Mouse (Mus musculus) kidney, adult 2 months (tissue): ENCODE data around the gene Scml4.

Experiments
- CTCF ChIP-seq: fragments of 200-500 bp; conservative IDR thresholded peaks from 2 replicates; pipeline ENCODE4 v1.5.1; 2011; ENCODE audit warnings: low read depth, mild to moderate bottlenecking, control low read depth, low read length, moderate library complexity, mixed read lengths; ENCODE audit not compliant: insufficient read depth, insufficient read length
- POLR2A ChIP-seq: fragments of 200-500 bp; IDR thresholded peaks from one replicate; pipeline ENCODE4 v1.6.1; 2011; ENCODE audit warnings: low read depth, low read length, control low read depth

DNA sequence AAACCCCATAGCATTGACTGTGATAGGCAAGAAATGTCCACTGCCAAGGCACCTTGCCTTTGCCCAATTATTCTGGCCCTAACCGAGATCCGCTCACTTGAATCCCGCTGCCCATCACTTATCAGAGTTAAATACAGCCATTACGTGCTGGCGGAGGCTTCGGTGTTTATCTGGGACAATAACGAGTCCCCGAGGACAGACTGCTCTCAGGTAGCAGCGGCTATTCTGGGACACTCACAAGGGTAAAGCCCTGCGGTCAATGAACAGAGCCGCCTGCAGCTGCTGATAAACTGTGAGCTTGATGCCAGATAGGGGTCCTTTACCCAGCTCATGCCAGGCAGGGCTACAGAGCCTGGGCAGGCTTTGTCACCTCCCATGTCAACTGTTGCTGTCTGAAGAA is 147.9 kb downstream of the Scml4 start:
- TF ChIP-seq POLR2A = no peak
- no peak for TF ChIP-seq CTCF
